Mouse (Mus musculus) activated CD4-positive, CD25-positive, alpha-beta regulatory T cell, adult 4 months (primary cell): ENCODE results near the gene Ncaph2. TPM values are rescaled to one million over a fixed set of nuclear protein-coding genes. Genes with fewer than 3 reads are reported as not detected.

Source experiments
- ATAC-seq: one replicate; pipeline ENCODE4 v1.8.0; 2017
- polyA plus RNA-seq, 2 experiments: library from polyadenylated mRNA; unstranded; fragments of 100-300 nt; shearing (Covaris generic); gene quantifications; one replicate each; pipeline ENCODE4 v1.2.1; 2017

Gene Ncaph2
- polyA plus RNA-seq, 2 experiments from 2014 or later, result 141 to 171 TPM

DNA sequence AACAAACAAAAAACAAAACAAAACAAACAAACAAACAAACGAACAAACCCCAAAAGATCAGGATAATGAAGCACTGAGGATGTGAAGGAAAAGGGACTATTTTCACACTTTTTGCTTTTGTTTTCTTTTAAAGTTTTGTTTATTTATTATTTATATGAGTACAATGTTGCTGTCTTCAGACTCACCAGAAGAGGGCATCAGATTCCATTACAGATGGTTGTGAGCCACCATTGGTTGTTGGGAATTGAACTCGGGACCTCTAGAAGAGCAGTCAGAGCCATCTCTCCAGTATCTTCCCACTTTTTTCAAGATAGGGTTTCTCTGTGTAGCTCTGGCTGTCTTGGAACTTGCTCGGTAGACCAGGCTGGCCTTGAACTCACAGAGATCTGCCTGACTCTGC, 12.2 kb upstream of the Ncaph2 start:
- no peak for ATAC-seq

DNA sequence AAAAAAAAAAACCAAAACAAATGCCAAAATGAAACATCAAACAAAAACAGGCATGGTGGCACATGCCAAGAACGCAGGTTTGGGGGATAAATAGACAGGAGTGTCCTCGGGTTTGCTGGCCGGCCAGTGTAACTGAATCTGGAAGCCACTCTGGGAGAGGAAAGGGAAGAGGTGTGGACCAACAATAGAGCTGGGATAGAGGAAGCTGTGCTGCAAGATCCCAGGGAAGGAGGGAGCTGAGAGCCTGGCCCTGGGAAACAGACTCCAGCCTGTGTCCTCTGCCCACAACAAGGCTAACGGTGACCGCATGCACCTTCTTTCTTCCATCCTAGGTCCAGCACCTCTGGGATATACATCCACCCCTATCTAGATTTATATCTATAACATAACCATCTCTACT, 5.1 kb upstream of the Ncaph2 start:
- ATAC-seq, result no peak

DNA sequence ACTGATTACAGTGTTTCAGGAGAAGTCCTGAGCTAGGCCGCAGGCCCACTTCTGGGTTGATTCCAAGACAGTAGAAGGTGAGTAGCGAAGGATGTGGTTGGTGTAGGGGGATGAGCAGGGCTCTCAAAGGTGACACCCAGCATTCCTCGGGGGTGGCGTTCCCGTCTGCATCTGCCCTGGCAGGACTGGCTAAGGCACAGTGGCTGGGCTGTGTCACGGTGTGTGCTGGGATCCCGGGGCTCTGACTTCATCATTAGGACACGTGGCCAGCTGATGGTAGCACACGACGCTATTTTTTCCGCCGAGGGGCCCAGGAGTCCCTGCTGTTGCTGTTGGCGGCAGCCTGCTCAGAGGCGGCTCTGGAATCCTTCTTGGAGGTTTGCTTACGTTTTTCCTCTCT, 4.2 kb upstream of the Ncaph2 start:
- ATAC-seq, result no peak

DNA sequence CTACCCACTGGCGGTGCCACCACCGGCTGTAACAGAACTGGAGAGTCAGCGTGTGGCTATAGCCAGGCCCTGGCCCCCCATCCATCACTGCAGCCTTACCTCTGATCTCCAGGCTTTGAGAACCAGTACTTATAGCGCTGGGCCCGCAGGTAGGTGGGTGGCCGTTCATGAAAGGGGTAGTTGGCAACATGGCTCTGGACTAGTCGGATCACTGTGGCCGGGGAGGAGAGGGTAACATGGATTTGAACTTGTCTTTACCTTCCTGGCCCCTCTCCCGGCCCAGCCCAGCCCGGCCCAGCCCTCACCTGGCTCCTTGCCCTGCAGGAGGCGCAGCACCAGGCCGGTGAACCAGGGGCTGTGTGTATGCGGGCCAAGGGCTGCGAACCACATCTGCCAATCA, 3.5 kb upstream of the Ncaph2 start:
- no peak for ATAC-seq

DNA sequence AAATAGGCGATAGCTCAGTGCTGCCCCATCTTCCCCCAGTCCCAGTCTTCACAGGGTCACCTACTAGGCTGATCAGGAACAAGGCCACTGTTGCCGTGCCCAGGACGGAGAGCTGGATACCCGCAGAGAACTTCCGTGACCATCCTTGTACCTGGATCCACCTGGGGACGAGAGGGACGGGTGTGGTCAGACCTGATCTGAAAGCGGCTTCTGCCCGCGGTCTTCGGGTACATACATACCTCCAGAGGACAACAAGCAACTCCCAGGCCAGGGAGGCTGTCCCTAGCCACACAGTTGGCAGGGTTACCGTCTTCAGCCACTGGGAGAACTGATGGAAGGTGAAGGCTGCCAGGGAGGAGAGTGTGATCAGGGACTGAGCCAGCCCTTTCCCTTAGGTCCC, 2.7 kb upstream of the Ncaph2 start:
- ATAC-seq, result no peak

DNA sequence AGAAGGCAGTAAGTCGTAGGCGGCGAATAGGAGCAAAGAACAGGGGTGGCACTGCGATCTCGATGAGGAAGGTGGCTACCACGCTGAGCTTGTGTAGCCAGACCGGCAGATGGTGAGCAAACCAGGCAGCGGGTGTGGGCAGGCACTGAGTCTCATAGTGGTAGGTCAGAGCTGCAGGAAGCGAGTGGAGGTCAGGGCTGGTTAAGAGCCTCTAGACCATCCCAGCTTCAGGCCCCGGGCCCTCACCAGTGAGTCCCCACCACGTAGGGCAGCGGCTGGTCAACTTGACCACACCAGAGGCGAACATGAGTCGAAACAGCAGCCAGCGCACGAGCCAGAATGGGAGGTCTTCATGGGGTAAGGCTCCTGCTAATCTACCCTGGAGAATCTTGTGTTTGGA, 1.7 kb upstream of the Ncaph2 start:
- ATAC-seq, result no peak

DNA sequence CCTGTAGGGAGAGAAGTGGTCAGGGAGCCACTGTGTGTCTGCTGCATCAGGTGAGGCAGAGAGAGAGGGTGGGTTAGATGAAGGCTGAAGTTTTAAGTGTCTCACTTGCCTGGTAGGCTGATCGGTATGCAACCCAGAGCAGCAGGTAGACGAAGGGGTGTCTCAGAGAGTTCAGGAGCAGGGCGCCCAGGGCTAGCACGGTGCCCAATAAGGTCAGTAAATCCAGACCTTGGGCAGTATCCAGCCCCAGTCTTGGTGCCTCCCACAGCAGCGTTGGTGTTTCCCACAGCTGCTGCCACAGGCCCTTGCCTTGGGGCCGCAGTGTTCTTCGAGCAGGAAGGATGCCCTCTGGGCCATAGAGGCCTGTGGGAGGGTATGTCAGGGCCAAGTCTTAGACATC, 1.1 kb upstream of the Ncaph2 start:
- ATAC-seq, result no peak

DNA sequence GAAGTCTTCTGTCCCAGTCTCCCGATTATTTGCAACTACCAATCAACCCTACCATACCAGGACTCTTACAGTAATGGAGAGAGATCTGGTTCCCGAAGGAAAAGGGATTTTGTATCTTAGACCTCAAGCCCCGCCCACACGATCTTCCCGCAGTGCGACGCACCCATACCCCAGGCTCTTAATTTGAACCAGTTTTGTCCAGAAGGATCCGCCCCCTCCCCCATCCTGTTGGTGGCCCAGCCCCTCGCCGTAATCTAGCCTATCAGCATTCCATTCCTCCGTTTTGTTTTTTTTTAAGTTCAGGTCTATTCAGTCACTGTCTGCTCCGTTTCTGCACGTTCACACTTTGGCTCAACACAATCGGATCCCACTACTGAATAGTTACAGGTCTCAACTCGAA, 853 bp downstream of the Ncaph2 start:
- ATAC-seq, result no peak

DNA sequence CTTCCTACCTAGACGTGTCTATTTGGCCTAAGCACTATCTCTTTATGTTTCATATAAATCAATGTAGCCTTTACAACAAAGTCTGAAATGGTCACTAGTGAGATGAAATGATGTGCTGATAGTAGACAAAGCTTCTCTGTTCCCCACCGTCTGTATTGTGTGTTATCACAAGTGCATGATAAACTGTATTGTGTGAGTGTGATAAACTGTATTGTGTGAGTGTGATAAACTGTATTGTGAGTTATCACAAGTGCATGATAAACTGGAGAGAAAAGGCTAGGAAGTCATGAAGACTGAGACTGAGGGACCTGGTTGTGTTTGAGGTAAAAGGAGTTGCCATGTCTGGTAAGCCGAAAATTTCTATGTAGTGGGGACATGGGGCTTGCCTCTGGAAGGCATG, 3.3 kb downstream of the Ncaph2 start:
- no peak for ATAC-seq

DNA sequence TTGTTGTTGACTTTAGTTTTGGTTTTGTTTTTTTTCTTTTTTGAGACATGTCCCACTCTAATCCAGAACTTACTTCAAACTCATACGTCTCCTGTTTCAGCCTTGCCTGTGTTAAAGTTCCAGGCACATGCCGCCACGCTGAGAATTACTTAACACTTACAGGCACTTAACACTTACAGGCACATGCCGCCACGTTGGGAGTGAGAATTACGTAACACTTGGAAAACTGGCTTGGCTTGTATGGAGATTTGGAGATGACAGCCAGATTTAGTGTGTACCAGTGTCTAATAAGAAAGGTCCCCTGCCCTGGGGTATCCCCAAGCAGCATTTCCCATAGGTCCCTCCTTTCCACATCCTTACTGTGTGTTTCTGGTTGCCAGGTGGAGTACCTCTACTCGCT, 7.5 kb downstream of the Ncaph2 start:
- no peak for ATAC-seq

DNA sequence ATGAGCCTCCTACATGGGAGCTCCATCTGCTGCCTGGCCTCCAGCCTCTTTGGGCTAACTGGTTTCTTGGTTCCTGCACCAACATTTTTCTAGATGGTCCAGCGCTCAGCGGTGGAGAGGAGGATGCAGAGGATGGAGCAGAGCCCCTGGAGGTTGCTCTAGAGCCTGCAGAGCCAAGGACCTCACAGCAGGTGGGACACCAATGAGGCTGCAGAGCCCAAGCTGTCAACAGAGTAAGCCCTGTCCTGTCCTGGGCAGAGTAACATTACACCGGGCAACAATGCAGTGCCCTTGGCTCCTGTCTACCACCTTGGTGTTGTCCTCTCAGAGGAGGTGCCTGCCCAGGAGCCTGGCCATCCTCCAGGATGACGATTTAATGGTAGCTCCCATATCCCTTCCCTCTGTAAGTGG, 9.6 kb downstream of the Ncaph2 start:
- ATAC-seq, result no peak

DNA sequence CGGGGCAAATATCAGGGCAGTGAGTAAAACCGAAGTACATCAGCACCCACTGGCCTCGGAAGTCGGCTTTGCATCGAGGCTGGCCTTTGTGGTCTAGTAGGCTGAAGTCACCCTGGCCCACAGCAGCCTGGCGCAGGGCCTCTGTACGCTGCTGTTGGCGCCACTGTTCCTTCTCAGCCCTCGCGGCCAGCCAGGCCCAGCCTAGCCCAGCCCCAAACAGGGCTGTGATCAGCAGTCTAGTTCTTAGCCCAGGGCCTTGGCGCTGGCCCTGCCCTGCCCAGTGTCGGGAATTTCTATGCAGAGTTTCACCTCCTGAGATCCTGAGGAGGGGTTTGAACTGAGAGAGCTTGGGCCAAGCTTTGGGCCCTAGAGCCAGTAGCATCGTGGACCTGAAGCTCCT, 16.5 kb downstream of the Ncaph2 start:
- no peak for ATAC-seq

DNA sequence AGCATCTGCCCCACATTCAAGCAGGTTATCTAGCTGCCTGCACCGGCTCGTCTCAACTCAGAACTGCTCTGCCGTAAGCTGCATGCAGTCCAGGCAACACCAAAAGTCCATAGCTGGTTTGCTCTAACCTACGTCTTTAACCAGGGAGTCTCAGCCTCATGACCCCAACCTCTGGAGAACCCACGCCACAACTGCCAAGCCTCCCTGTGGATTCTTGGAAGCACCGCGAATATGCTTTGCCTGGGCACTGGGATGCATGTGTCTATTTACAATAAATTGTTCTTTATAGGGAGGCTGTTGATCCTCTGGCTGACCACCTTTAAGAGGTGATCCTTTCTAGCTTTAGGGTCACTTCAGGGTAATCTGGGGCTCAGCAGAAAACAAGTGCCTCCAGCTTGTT, 17.0 kb downstream of the Ncaph2 start:
- no peak for ATAC-seq

DNA sequence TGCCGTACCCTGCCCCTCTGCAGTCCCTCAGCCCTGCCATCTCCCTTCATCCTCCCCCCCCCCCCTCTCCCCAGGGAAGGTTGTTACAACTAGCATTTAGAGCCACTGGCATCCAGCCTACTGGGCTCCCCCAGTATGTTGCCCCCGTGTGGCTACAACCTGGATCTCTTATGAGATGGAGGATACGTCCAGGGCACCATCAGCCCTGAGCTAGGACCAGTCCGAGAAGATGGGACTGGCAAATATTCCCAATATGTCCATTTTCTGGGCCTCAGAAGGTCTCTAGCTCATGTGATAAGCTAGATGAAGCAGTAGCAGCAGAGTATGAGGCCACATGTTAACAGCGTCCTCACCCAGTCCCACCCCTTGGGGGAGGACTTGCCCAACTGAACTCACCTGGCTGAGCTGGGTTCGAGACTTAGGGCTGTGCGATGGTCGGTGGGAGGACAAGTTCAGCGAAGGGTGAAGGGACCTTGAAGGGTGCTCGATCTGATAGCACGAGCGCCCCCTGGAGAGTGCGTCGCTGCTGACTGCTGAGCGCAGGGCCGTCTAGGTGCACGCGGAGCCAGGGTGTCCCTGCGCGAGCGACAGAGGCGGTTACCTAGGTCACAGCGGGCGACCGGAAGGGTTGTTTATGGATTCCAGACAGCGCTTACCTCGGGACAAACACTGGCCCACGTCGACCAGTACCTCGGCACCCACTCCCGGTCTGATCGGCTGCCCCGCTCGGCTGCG, 17.7 kb downstream of the Ncaph2 start:
- peak; percentile 87 for ATAC-seq

DNA sequence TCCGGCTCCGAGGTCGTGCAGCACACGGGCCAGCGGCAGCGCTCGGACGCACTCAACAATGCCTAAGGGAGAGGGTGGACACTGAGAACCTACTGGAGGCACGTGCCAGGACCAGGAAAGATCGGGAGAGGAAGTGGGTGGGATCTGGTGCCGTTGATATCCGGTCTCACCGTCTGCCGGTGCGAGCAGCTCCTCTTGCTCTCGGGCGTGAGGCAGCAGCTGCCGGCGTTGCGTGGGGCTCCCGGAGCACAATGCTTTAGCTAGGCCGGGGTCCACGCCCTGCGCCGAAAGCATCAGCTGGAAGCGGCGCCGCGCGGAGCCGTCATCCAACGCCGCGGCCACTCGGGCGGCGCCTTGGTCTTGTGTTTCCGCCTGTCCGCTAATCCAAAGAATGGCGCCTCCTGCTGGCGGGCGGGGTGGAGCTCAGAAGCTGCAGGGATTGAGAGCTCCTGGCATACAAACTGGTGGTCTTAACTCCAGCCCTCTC, 18.3 kb downstream of the Ncaph2 start, which contains the start of gene Sco2:
Gene Sco2, minus strand, starts transcription at position 85 of the 487 bp plus-strand sequence.
- peak; percentile 51 for ATAC-seq

DNA sequence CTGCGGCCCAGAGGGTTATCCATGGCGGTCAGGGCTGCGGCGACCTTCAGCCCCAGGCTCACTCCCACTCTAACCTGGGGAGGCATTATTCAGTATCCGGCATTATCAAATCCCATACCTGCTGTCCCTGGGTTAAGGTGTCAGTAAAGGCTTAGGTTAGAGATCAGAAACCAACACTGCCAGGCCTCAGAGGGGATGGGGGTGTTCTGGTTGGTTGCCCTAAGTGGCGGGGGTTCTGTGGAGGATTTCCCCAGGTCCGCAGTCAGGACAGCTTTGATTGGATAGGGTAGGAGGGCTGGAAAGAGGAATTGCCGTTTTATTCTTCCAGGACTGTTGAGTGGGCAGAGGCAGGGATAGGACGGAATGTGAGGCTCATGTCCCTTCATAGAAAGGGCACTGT, 18.8 kb downstream of the Ncaph2 start:
- no peak for ATAC-seq

DNA sequence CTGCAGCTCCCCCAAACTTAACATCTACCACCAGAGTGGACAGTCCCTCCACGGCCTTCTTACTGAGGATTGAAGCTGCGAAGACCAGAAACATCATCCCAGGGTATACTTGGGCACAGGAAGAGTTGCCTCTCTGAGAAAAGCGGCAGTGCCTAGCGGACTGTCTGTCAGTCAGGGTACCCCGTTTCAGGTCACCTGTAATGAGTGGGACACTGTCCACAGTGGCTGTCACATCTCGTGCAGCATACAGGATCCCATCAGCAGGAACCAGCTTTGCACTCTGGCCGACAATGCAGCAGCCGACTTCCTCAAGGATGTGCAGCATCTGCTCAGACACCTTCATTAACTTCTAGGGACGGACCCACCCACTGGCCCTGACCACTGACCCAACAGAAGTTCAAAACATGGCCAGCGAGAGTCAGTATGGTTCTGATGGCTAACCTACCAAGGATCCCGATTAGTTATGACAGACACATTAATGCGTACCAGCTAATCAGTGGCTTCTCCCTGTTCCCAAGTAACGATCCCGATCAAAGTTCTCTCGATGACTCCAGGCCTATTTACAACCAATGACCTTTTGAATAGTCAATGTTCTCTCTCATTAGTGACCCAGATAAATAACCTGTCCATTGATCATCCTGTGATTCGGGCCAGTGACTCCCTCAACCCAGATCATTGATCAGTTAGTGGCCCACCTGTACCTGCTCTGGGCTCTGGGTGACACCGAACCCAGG, 19.4 kb downstream of the Ncaph2 start:
- ATAC-seq, result no peak

DNA sequence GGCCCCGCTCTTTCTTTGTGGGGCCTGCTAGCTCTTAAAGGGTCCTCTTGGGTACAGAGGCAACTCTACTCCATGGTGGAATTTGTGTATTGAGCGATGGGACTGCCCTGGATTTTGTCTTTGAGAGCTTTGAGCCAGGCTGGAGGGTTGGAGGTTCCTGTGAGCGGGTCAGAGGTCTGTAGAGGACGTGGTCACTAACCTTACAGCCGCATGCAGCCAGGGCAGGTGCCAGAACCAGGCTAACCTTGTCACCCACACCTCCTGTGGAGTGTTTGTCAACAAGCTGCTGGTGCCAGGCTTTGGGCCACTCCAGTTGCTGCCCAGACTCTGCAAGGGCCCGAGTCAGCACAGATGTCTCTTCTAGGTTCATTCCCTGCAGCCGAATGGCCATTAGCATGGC, 20.5 kb downstream of the Ncaph2 start:
- no peak for ATAC-seq

DNA sequence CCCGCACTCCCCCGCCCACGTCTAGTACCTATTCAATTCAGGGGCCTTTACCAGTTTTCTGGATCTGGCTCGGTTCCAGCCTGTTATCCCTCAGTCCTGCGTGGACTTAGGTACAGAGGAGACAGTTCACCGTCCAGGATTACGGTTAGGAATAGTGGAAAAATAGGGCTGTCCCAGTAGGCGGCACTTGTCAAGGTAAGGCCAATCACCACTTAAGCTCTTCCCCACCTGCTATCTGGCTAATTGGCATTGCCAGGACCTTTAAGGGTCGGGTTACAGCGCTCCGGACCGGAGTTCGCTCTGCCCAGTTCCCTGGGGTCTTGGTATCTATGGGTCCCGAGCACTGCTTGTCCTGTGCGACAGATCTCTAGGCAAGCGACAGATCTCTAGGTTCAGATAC, 21.4 kb downstream of the Ncaph2 start, which contains the start of gene Tymp:
Gene Tymp, minus strand, starts transcription at position 83 of the 400 bp plus-strand sequence.
- no peak for ATAC-seq

DNA sequence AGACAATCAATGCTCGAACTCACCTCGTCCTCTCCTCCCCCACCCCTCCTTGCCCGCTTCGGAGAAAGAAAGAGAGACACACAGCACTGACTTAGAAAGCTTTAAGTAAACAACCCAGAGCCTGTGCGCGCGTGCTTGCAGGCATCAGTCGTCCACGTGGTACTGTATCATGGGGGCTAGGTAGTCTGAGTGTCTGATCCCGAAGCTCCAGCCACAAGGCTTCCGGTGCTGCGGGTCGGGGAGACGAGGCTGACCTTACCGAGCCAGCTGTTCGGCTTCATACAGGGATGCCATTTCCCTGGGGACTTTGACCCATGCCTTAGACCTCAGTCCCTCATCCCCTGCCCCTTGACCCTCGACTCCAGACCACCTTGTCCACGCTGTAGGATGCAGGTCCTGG, 21.8 kb downstream of the Ncaph2 start:
- no peak for ATAC-seq

DNA sequence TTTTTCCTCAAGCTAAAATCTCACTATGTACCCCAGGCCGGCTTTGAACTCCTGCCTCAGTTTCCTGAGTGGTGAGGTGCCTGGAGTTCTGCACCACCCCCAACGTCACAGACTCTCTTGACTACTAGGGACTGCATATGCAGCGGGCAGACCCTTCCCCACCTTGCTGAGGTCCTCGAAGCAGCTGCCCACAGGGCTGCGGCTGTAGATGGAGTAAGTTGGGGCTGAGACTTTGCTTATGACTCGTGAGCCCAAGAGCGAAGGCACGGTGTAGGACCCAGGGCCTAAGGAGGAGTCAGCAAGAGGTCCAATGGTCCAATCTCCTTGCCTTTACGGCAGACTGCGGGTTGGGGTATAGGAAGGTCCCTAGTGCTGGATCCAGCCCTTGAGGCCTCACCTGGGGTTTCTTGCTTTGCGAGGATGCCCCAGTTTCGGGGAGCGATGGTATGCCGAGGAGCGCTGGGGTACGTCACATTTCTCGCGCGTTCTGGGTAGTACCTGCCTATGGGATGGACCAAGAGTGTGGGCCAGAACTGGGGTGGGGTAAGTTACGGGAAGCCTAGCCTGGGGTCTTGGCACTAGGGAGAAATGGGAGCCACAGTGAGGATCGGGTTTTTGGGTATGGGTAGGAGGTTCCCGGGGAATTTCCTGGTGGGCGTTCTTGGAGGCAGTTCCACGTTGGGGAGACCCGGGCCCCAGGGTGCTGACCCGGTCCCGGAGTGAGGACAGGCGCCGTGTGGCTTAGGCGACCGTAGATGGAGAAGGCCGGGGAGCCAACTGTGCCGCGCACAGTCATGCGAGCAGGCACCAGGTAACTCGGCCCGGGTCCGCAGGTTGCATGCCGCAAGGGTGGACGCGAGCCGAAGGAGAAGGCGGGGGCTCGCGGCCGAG, 22.7 kb downstream of the Ncaph2 start:
- ATAC-seq, result no peak

DNA sequence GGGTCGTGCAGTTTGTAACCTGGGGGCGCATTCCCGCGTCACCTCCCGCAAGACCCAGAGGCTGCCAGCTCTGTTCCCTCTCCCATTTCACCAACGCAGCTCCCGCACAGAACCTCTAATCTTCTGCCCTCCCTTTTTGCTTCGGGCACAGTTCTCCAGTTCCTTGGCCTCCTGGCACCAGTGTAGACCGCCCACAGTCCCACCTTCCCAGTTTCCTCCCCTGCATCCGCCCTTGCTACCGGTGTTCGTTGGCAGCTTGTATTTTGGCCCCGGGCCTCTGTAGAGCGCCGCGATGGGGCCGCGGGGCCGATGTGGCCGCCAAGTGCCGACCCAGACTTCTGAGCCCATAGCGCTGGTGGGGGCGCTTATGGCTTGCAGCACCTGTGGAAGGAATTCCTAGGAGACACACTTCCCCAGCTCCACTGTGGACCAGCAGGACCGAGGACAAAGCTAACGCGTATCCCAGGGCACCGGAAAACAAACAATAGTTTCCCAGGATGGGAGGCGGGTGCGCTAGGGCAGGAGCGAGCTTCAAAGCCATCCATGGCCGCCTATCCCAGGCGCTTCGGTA, 23.4 kb downstream of the Ncaph2 start, which contains the start of gene Odf3b:
Gene Odf3b, minus strand, starts transcription at position 452 of the 571 bp plus-strand sequence.
- ATAC-seq, result peak; percentile 36

DNA sequence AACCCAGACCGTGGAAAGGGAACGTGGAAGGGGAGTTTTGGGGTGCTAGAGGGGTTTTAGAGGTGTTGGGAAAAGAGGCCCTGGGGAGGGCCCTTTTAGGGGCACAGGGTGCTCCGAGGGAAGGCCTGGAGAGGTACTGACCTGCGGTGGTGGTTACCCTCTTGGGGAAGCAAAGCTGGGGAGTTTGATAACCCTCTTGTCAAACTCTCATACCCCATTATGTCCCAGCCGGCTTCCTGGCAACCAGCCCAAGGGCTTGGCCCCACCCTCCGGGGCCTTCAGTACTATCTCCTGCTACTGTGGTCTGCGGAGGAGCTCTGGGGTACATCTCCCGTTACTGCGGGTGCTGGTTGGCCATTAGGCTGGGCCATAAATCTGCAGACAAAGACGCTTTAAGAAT, 23.9 kb downstream of the Ncaph2 start:
- ATAC-seq, result no peak
